Mouse (Mus musculus) lung, postnatal 0 days (tissue): Measurements from ENCODE around the gene Mindy4.

Source experiments
- CTCF ChIP-seq: IDR thresholded peaks from 2 replicates; pipeline ENCODE4 v1.5.1; 2016; ENCODE audit warnings: antibody characterized with exemption, mild to moderate bottlenecking
- EP300 ChIP-seq: IDR thresholded peaks from 2 replicates; pipeline ENCODE4 v1.6.1; 2016; ENCODE audit warnings: antibody characterized with exemption, mild to moderate bottlenecking, control low read depth

- no peak for TF ChIP-seq CTCF
- no peak for TF ChIP-seq EP300
Measured at GRCm38 (mm10) chr6:55295325-55295724, 92.1 kb downstream of the Mindy4 start.
